Mouse (Mus musculus) thymus, postnatal 4 days (tissue): ENCODE results near the gene Spata2l.
A peak's percentile ranks its signal among the peaks of the same experiment; 100 is the strongest.
"Not testable (repeated sequence)": the region's sequence is repeated elsewhere in the genome, so short reads cannot be mapped to it uniquely, and the experiment has no call there.

Experiments
- DNase-seq: peaks from one replicate; pipeline ENCODE4 v3.0.0; 2021

Spata2l gene

DNA sequence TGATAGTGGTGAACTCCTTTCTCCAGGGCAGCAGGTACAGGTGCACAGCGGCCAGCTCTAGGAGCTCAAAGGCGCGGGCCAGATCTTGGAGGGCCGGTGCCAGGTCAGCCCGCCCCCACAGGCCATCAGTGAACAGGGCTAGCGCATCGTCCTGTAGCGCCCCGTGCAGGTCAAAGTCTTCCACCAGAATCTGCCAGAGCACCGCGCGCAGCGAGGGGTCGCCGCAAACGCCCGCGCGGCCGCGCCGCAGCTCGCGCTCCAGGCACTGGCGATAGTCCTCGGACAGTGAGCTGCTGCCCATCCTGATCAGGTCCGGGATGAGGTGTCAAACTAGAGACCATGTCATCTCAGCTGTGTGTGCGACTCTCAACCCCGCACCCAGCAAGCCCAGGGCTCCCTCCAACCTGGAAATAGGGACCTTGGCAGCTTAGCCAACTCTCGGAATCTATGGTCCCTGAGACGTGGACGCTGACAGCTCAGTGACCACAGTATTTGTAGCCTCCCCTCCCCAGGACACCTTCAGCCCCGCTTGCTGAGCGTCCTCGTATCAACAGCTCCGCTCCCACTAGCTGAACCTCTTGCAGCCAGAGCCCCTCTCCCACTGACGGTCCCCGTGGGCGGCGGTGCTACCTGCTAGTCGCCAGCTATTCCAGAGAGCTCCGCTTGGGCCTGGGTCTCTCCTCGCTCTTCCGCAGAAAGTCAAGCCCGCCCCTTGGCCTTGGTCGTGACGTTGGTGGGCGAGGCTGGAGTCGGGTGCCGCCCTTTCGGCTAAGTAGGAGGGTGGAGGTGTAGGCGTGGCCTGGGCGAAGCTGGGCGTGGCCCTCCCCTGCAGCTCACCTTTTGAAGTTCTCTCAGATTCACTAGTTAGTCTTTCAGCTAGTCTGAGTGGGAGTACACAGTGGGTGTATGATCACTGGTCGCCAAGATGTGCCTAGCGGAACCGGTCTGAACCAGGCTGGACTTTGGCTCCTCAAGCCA lies at the start of gene Spata2l:
Spata2l (minus strand) TSS at position 714 of the 978 bp plus-strand sequence.
- DNase-seq = peak; percentile 99

DNA sequence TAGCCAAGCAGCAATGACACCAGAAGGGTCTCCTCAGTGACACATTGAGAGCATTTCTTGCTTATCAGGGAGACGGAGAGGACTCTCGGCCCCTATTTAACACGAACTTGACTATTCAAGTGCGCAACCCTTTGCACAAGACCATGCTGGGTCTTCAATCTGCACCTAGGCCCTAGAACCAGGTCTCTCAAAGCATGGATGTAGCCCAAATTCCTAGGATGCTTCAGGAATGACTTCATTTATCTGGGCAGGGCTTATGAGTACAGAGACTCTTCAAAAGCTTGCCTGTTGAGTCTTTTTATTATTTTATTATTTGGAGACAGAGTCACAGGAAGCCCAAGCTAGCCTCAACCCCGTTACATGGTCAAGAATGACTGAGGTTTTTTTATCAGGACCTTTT lies 48.5 kb upstream of the Spata2l start:
- no peak for DNase-seq

DNA sequence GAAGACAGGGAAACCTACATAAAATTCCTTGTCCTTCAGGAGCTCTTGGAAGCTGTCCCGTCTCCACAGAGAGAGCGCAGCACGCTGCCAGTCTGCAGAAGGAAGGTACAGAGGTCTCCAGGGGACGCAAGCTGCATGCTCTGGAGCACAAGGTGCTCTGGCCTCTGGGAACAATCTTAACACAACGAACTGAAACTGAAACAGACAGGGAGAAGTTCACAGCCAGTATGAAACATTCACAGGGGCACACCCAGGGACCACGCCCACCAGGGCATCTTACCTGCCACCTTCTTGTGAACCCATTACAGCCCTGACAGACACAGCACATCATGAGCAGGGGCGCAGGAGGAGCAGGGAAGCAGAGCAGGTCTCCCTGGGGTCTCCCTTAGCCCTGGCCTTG lies 48.0 kb upstream of the Spata2l start:
- no peak for DNase-seq

DNA sequence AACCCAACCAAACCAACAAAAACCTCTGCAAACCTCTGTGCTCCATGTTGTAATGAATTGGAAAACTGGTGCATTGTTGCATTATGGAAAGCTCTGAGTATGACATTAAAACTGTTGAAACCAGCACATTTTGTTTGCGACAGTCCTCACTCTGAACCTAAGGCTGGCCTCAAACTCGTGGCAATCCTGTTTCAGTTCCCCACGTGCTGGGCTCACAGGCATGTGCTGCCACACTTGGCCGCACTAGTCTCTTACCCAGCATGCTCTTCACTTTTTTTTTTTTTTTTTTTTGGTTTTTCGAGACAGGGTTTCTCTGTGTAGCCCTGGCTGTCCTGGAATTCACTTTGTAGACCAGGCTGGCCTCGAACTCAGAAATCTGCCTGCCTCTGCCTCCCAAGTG lies 47.0 kb upstream of the Spata2l start:
- DNase-seq = not testable (repeated sequence)

DNA sequence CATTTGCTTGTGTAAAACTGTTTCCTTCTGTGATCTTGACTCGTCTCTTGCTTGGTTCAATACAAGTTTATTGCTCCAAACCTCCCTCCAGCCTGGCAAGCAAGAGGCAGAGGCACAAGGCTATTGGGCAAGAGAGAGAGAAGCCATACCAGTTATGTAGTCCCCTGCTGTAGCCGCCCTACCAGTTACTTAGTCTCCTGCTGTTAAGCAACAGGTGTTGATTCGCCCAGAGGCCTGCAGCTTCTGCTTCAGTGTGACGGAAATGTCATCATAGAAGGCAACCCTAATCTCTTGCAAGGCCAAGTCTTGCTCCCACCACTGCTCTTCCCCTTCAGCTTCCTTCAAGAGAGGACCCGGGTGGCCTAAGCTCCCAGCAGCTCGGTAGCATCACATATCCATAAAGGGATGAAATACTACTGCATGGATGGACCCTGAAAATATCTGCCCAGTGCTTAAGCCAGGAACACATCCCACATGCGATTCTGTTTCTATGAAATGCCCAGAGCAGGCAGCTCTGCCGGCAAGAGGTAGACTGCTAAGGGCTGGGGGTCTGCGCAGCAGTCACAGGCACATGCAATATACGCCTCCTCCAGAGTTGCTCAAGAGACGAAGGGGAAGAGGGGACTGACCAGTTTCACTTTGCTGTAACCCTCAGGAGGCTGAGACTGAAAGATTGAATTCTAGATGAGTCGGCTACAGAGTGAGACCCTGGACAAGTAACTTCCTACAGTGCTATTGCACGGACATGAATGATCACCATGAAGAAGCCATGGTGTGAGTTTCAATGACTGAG lies 44.5 kb upstream of the Spata2l start:
- no peak for DNase-seq

DNA sequence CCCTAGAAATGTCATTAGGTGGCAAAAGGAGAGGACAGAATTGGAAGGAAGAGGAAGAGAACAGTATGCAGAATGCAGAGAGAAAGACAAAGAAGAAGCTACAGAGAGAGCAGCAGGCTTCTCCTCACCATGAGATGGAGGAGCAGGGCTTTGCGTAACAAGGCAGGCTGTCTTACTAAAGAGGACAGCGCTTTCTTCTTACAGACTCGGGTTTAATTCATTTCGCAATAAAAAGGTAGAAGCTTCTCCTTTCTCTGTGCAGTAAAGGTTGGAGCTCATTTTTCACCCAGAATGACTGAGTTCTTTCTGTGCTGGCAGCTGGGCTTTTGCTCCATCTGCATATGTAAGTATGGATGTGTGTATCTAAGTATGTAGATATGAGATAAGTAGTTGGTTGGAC lies 43.8 kb upstream of the Spata2l start:
- DNase-seq = no peak

DNA sequence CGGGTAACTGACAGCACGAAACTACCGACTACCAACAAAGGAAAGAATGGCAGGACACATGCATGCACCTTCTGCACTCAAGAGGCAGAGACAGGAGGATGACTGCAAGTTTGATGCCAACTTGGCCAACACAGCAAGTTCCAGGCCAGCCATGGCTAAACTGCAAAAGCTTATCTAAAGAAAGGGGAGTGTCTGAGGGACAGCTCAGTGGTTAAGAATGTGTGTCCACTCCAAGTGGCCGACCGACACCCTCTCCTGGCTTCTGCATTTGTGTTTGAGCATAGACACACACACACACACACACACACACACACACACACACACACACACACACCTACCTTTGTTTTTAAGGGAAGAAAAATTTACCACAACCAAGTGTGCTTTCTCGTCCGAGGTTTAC lies 42.4 kb upstream of the Spata2l start:
- no peak for DNase-seq

DNA sequence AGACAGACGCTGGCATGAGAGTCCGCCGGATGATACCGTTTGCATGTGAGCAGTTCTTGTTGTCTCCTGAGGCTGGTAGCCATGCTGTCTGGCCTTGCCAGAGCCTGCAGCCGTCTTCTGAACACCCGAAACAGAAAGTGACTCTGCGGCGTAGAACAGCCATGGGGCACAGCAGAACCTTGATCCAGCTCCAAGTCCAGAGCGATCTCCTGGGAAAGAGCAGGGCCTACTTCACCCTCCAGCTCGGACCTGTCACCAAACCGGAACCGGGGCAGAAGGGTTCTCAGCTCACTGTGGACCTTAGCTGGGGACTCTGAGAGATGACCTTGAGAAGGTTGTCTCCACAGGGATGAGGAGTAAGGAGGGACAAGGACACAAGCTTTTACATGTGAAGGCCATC lies 39.1 kb upstream of the Spata2l start:
- no peak for DNase-seq

DNA sequence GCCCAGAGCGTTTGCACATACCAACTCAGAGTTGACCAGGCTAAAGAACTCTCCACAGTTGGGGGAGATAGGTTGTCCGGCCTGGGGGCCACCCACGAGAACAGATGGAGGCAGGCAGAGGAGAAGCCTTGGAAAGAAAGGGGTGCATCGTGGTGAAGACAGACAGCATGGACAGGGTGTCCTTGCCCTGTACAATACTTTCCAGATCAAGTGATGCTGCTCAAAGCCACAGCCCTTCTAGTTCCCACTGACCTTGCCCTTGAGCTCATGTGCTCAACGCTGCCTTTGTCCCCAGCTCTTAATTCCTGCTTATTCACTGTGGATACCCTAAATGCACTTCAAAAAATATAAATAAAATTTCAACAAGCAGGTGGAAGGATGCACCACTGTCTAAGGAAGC lies 38.4 kb upstream of the Spata2l start:
- no peak for DNase-seq

DNA sequence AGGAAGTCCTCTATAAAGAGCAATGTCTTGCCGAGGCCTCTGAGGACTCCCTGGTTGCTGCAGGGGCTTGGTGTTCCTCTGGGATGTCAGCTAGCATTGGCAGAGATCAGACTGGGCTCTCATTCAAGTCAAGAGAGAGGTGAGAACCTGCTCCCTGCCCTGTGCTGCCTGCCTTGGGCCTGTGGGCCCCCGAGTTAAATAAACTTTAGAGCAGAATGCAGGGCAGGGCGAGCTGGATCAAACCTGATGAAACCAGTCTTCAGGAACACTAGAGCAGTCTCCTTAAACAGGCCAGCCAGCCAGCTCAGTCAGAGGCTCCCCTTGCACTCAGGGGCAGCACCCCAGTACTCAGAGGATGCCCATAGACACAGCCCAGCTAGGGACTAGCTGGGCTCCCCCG lies 35.9 kb upstream of the Spata2l start:
- no peak for DNase-seq

DNA sequence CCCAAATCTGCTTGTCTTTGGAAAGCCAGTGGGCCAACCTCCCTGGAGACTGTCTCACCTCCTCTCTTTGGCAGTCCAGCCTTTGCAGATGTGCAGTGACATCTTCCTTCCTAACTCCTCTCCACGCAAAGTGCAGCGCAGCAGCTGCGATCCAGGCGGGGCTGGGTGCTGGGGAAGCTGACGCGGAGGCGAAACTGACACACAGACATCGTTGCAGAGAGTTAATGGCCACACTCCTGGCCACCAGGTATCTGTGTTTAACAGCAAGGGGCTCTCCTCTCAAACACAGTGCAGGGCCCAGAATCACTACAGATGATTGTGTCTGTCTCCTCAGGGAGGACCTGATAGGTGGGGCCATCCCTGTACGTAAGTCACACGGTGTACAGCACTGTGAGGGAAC lies 35.1 kb upstream of the Spata2l start:
- no peak for DNase-seq

DNA sequence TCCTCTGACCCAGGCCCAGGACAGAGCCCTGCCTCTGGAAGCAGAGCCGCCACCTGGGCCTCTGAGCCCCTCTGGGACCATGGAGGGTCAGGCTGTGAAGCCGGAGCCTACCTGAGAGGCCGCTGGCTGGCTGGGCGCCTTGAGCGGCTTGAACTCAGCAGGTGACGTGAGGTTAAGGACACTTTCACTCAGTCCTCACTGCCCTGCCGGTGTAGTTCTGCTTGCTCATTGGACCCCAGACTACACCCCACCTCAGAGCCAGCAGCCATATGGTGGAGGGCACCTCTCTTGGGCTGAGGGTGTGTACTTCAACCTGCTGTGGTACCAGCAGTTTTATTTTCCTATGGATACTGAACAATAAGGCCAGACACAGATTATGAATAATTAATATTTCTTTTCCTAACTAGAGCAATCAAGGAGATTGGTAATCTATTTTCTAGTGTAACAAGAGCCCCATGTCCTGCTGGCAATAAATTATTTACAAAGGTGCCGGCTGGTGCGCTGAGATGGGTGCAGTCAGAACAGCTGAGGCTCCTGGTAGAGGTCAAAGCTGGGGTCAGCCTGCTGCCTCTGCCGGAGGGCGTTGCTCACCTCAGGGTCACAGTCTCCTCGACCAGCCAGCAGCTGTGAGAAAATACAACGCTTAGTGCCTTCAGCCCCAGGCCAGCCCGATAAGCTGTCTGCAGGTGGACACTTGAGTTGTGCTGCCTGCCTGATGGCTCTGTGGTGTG lies 32.1 kb upstream of the Spata2l start:
- DNase-seq = no peak

DNA sequence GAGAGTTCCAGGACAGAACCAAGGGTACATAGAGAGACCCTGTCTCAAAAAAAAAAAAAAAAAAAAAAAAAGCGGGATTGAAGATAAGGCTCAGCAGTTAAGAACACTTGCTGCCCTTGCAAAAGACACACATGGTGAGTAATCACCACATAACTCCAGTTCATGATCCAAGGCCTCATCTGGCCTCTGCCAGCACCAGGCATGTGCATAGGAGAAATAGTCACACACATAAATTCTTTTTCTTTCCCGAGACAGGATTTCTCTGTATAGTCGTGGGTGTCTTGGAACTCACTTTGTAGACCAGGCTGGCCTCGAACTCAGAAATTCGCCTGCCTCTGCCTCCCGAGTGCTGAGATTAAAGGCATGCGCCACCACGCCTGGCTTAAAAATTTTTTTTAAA lies 21.6 kb upstream of the Spata2l start:
- not testable (repeated sequence) for DNase-seq

DNA sequence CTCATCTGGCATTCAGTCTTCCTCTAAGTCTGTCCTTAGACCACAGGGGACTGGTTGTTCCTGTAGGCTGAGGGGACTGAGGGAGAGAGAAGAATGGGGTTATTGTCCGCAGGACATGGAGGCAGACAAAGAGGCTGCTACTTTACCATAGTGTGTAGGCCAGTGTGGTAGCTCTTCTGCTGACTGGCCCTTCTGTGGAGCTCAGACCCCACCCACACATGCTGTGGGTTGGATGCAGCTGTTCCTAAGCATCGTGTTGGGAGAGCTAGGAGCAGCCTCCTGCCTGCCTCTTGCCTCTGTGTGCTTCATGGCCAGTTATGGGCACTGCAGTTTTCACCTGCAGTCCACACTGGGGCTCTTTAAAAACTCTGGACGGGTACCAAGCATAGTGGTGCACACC lies 21.1 kb upstream of the Spata2l start:
- no peak for DNase-seq

DNA sequence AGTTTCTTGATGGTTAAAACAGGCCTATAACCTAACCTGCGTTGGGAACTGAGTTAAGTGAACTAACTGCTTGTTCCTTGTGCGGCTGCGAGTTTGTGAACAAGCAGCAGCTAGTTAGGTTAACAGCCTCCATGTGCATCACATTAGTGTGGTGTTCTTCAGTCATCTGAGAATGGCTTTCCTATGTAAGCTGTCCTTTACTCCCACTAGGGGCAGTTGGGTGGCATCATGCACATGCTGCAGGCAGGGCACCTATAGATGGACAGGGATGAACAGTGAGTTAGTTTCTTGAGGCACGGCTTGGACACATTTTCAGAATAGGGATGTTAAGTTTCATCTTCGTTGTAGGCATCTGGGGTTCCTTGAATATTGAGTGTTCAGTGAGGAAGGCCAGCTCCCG lies 19.1 kb upstream of the Spata2l start:
- no peak for DNase-seq

DNA sequence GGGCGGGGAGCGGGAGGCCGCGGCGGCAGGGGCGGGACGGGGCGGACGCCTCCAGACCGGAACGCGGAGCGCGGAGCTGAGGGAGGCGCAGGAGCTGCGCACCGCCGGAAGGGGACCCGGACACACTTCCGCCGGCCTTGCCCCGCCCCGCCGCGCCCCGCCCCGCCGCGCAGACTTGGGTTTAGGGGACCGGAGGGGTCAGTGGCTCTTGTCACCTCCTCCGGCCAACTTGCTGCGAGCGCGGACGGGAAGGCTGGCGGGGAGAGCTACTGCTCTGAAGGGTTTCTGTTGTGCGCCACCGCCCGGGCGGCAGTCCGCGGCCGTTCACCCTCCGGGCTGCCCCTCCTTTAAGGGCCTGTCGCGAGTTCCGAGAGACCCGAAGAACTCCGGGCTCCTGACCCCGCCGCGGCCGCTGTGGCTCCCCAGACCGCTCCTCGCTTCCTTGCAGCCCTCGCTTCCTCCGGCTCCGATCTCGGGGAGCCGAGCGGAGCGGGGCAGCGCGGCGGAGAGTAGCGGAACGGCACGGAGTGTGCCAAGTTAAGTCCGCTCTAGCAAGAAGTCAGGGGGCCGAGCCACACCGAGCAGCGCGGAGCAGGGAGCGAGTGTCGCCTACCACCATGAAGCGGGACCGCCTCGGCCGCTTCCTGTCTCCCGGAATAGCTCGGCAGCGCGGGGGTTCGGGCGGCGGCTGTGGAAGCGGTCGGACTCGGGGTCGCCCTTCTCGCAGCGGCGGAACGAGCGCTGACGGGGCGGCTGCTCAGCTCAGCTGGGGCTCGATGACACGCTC lies 18.3 kb upstream of the Spata2l start, which contains the start of the genes Zfp276 and Vps9d1:
Zfp276 (plus strand) TSS at position 97 of the 787 bp plus-strand sequence.
Vps9d1 (minus strand) TSS at position 250 of the 787 bp plus-strand sequence.
- DNase-seq = peak; percentile 93

DNA sequence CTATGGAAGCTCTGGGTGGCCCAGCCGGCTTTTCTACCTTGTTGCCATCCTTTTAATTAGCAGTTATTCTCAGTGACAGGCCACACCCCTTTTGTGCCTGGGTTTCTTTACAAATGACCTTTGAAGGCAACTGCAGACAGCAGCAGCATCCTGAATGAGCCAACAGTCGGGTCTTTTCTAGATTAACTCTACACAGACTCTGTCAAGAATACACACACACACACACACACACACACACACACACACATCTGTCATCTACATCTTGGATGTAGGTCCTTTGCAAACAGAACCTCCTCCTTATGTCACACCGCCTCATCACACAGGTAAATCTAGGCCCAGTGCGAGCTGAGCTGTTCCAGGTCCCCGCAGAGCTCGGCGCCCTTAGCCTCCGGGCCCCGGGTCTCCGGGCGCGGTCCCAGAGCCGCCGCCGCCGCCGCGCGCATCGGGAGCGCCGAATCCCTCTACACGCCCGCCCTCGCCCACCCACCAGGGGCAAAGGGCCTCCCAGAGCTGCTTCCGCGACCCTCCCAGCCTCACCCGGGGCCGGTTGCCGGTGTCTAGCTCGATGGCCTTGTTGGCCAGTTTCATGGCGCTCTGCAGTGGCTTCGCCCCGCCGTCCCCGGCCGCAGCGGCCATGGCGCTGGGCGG lies 17.5 kb upstream of the Spata2l start:
- no peak for DNase-seq

DNA sequence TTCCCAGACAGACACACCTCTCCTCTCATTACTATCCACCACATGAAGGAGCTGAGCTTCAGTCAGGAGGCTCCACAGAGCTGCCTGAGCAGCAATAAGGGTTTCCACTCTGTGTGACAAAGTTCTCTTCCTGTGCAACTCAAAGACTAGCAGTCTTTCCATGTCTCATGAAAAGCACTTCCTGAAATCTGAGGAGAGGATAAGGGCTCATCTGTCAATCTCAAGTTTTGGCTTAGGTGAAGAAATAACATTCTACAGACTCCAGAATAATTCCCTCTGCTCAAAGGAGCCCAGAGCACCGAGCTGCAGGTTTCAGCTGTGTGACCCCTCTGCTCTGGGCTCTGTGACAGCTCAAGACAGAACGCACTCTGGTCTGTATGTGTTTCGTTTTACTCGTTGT lies 16.9 kb upstream of the Spata2l start:
- no peak for DNase-seq

DNA sequence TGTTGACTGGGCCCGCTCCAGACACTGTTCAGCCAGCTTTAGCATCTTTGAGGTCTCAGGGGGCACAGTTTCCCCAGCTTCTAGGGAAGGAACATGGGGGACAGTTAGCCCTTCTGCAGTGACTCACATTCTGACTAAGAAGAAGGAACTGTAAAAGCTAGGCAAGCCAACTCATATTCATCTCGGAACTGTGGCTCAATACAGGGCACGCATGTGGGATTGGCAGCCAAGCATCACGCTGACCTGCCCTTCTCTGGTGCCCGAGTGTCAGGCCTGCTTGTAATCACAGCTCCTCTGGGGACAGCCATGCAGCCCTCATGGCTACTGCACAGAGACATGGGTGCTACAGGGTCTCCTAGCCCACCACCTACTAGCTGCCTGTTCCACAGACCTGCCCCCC lies 14.9 kb upstream of the Spata2l start:
- DNase-seq = no peak

DNA sequence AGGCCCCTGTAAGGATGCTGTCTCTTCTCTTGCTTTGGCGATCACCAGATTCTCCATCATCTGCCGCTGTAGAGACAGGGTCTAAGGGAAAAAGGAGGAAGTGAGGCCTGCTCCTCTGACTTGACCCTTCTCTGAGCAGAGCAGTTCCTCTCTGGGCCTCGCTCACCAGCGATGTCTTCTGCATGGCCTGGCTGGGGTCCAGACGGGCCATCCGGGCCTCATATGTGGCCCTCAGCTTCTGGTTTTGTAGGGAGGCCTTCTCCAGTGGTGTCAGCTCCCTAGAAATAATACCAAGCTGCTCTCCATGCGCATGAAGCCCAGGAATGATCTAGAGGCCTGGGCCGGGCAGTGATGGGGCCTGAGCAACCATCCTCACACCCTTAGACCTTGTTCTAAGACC lies 12.6 kb upstream of the Spata2l start:
- DNase-seq = no peak

DNA sequence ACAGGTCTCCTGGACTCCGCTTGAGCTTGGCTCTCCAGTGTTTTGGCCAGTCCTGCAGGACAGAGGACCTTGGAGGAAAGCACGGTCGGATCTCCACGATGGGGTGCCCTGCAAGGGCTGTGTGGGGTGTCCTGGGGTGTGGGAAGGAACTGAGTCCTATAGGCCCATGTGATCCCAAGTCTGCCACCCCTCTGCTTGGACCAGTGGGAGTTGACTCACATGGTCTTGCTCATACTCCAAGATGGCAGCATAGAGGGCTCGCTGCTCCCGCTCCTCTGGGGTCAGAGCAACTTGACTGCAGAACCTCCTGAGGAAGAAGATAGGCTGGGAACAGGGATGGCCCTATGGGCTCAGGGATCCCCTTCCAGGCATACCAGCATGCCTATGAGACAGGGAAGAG lies 11.7 kb upstream of the Spata2l start:
- DNase-seq = no peak

DNA sequence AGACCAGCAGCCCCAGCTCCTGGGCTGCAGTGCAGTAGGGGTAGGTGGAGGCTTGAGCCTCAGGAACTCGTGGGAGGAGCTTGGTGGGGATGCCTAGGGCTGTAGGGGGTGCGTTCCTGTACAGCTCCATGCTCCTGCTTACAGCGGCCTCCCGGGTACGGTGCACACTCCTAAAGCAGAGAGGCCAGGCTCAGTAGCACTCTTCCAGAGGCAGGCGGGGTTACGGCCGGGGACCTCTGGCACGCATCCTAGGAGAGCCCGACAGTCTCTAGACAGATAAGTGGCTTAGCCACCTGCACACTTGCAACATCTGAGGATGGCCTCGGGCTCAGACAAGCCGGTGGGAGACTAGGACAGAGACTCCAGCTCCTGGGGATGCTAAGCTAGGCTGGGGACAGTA lies 9.5 kb upstream of the Spata2l start:
- DNase-seq = no peak
